Mouse (Mus musculus) forebrain, embryonic 13.5 days (tissue): ENCODE data around the gene Hamp. TPM values are rescaled to one million over a fixed set of nuclear protein-coding genes. Genes with fewer than 3 reads are reported as not detected.

Experiments used
- polyA plus RNA-seq: library from polyadenylated mRNA; unstranded; fragments of >200 nt; fragmentation: Nextera tagmentation; extraction: Ambion mirVana; gene quantifications from 2 replicates; pipeline ENCODE4 v1.2.1, GENCODE M21; 2015

Hamp gene
- polyA plus RNA-seq, 1 experiment from 2014 or later: not detected

Other genes with a start within 250 kb of the Hamp start
- gene 2200002J24Rik, start 245.1 kb downstream of the Hamp start, polyA plus RNA-seq: not detected in 2 replicates
- gene Atp4a, start 231.8 kb downstream of the Hamp start, polyA plus RNA-seq: 0.79 and 1.4 TPM in 2 replicates
- gene Tmem147, start 214.5 kb downstream of the Hamp start, polyA plus RNA-seq: 182 and 188 TPM in 2 replicates
- 0.93 and 1.0 TPM in 2 replicates for gene Gapdhs, start 200.4 kb downstream of the Hamp start, polyA plus RNA-seq
- 1.5 and 1.9 TPM in 2 replicates for gene Sbsn, start 192.6 kb downstream of the Hamp start, polyA plus RNA-seq
- gene Dmkn, start 180.3 kb downstream of the Hamp start, polyA plus RNA-seq: 0.68 TPM in 1 of 2 replicates, not detected in the other
- gene Krtdap, start 156.1 kb downstream of the Hamp start, polyA plus RNA-seq: not detected in 2 replicates
- gene Ffar2, start 120.3 kb downstream of the Hamp start, polyA plus RNA-seq: 0.09 TPM in 1 of 2 replicates, not detected in the other
- not detected in 2 replicates for gene Ffar3, start 87.9 kb downstream of the Hamp start, polyA plus RNA-seq
- gene Ffar1, start 82.5 kb downstream of the Hamp start, polyA plus RNA-seq: not detected in 2 replicates
- gene Cd22, start 63.7 kb downstream of the Hamp start, polyA plus RNA-seq: not detected in 2 replicates
- gene Mag, start 29.2 kb downstream of the Hamp start, polyA plus RNA-seq: 0.58 and 0.64 TPM in 2 replicates
- gene Hamp2, start 19.4 kb downstream of the Hamp start, polyA plus RNA-seq: not detected in 2 replicates
- 23.9 and 24.4 TPM in 2 replicates for gene Usf2, start 12.8 kb upstream of the Hamp start, polyA plus RNA-seq
- gene Lsr, start 29.4 kb upstream of the Hamp start, polyA plus RNA-seq: 17.8 and 22.2 TPM in 2 replicates
- gene Fam187b, start 29.8 kb upstream of the Hamp start, polyA plus RNA-seq: 0.58 and 0.74 TPM in 2 replicates
- 11.5 and 12.2 TPM in 2 replicates for gene Fxyd5, start 98.4 kb upstream of the Hamp start, polyA plus RNA-seq
- gene Fxyd7, start 107.4 kb upstream of the Hamp start, polyA plus RNA-seq: 19.8 and 33.0 TPM in 2 replicates
- gene Fxyd1, start 113.2 kb upstream of the Hamp start, polyA plus RNA-seq: 2.5 and 3.9 TPM in 2 replicates
- gene Lgi4, start 115.3 kb upstream of the Hamp start, polyA plus RNA-seq: 0.19 and 0.26 TPM in 2 replicates
- gene Fxyd3, start 132.7 kb upstream of the Hamp start, polyA plus RNA-seq: 0.08 TPM in 1 of 2 replicates, not detected in the other
- gene Hpn, start 171.3 kb upstream of the Hamp start, polyA plus RNA-seq: not detected in 2 replicates
- 1.1 and 1.3 TPM in 2 replicates for gene Scn1b, start 183.0 kb upstream of the Hamp start, polyA plus RNA-seq
- gene Gramd1a, start 211.9 kb upstream of the Hamp start, polyA plus RNA-seq: 171 and 189 TPM in 2 replicates